Mouse (Mus musculus) small intestine, adult 2 months (tissue): ENCODE measurements around the gene Xbp1.

ENCODE experiments used
- CTCF ChIP-seq: fragments of 200-500 bp; IDR thresholded peaks from 2 replicates; pipeline ENCODE4 v1.5.1; 2012; ENCODE audit warnings: low read depth, mild to moderate bottlenecking, control low read depth, inconsistent platforms, low read length, moderate library complexity, mixed read lengths; ENCODE audit not compliant: insufficient replicate concordance, insufficient read length; ENCODE audit errors: extremely low read depth
- POLR2A ChIP-seq: fragments of 200-500 bp; IDR thresholded peaks from 2 replicates; pipeline ENCODE4 v1.6.1; 2012; ENCODE audit warnings: low read depth, mild to moderate bottlenecking, control low read depth, inconsistent platforms, low read length, moderate library complexity

DNA sequence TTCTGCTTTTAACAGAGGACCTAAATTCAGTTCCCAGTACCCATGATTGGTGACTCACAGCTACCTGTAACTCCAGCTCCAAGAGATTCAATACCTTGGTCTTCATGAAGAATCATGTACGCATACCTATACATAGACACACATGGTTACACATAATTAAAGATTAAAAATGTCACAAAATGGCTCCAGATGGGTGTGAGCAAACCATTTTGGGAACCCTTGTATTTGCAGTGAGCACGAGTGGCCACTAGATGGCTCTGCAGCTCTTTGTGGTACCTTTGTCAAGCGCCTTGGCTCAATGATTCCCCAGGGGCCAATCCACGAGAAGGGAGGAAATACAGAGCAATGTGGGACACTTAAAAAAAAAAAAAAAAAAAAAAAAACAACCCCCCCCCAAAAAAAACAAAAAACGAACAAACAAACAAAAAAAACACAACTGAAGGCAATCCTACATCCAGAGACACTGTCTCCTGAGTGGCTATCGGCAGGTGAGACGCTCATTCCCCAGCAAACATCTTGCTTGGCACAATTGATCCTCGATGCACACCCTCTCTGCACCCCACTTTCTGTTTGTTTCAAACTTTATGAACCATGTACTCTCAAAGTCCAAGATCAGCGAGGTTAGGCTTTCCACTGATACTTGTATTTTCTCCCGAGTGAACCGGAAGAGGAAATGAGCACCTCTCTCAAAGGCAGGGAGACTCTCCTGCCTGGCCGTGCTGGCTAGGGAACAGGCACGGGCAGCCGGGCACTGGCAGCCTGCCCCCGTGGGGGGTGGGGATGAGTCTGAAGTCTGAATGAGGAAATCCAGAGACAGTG, 35.1 kb upstream of the Xbp1 start:
- TF ChIP-seq CTCF: peak; percentile 87; the same call in 1 of the 2 replicates
- peak; percentile 73 for TF ChIP-seq POLR2A
